Mouse (Mus musculus) urinary bladder, postnatal 0 days (tissue): ENCODE results near the gene Fam131c. TPM values are rescaled to one million over a fixed set of nuclear protein-coding genes. Genes with fewer than 3 reads are reported as not detected.

Experiments
- microRNA-seq: library from miRNA; unstranded; fragments of <30 nt; microRNA quantifications from one replicate; pipeline ENCODE4, GENCODE M21; 2016
- polyA plus RNA-seq: library from polyadenylated mRNA; unstranded; fragments of >200 nt; fragmentation: Nextera tagmentation; extraction: Ambion mirVana; gene quantifications from 2 replicates; pipeline ENCODE4 v1.2.1, GENCODE M21; 2015

Fam131c gene
- polyA plus RNA-seq: 0.40 and 0.82 TPM in 2 replicates

DNA sequence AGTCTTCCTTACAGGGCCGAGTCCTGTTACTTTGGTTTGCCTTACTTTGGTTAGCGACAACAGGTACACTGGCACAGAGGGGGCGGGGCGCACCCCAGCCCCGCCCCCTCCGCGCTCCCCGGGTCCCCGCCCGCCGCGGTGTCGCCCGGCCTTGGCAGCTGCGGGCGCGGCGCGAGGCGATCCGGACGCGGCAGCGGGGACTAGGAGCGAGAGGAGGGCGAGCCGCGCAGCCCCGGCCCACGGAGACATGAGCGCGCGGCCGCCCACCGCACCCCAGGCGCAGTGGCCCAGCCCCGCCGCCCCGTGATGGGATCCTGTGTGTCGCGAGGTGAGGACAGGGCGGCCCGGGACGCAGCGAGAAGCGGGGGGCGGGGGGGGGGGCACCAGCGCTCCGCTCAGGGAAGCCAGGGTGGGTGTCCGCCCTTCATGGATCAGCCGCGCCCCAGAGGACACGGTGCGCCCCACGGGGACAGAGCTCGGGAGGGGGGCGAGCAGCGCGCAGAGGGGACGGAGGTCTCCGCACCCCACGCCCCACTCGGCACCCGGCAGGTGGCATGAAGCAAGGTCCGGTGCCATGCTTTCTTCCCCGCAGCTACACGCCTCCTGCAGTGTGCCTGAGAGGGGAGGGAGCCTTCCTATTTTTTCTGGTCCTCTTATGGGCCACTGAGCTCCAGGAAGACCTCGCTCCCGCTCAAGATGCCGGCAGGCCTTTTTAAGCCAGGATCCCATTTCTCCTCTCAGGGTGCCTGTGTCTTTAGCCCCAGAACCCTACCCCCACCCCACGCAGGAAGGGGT is at the start of gene Fam131c:
Gene Fam131c (plus strand): TSS at position 224 of the 795 bp plus-strand sequence.

DNA sequence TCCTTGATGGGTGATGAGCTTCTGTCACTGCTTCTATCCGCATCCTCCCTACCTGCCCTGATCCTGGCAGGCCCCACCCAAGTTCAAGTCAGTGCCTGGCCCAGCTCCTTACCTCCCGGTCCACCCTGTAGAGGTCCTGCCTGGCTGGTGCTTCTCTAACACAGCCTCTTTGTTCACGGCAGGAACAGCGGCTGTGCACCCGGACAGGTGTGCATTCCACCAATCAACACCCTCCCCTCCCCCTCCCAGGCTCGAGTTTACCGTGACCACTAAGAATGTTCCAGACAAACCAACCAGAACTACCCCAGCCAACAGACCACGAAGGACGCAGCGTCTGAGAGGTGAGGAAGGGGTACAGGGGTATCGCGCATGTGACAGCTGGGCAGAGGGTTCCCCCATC is 30.5 kb downstream of the Fam131c start, which contains the start of gene Clcnka:
Gene Clcnka (minus strand): TSS at position 180 of the 400 bp plus-strand sequence.

DNA sequence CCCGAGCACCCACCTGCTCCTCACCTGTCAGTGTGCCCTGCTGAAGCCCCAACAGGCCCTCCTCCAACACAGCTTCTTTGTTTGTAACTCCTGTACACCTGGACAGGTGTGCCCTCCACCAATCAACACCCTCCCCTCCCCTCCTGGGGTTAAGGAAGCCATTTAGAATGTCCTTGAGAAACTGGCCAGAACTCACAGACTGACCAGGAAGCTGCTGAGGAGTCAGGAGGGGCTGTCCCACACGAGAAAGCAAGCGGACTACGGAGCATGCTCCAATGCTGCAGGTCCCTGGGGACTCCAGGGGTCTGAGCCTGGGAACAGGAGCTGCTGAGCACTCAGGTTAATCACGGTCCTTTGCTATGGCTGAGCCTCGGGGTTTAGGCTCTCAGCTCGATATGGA is 47.9 kb downstream of the Fam131c start, which contains the start of gene Clcnkb:
Gene Clcnkb (minus strand): TSS at position 91 of the 400 bp plus-strand sequence.

DNA sequence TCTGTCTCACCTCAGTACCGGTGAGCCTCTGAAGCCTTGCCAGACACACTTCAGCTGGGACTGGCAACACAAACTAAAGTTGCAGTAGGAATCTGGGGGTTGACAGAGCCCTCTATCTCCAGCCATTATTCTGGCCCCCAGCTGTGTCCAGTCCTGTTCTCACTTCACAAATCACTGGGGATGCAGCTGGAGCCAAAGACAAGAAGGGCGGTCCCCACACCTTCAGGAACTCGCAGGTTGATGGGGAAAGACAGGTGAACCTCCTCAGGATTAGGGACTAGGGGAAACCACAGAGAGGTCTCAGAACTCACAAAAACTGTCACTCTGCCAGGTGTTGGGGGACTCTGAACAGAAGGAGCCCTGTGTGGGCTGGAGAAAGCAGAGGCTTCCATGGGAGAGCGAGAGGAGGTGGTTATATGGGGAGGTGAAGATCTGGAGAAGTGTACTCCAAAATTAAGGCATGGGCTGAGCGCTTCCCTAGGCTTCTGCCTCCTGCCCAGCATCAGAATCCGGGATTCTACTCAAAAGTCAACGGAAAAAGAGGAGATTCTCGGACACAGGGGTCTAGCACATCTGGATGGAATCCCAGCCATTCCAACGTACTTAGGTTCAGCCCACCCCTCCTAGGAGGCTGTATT is 52.3 kb downstream of the Fam131c start, which contains the start of gene Hspb7:
Gene Hspb7 (plus strand): TSS at position 588 of the 638 bp plus-strand sequence.

Small RNAs within 50 kb of the gene (microRNA-seq; reads per million reads assigned to microRNA genes)
- not detected for gene Gm25690

Other genes starting within 250 kb of the Fam131c start
- gene Szrd1, start 228.4 kb upstream of the Fam131c start, polyA plus RNA-seq: 26.4 and 27.8 TPM in 2 replicates
- gene Fbxo42, start 220.3 kb upstream of the Fam131c start, polyA plus RNA-seq: 10.2 and 12.4 TPM in 2 replicates
- 1.4 and 2.2 TPM in 2 replicates for gene Rsg1, start 154.3 kb upstream of the Fam131c start, polyA plus RNA-seq
- gene Arhgef19, start 128.7 kb upstream of the Fam131c start, polyA plus RNA-seq: 4.4 and 5.8 TPM in 2 replicates
- 4.8 TPM in 2 replicates for gene Epha2, start 67.0 kb upstream of the Fam131c start, polyA plus RNA-seq
- not detected in 2 replicates for gene Clcnka, start 30.5 kb downstream of the Fam131c start, polyA plus RNA-seq
- not detected in 2 replicates for gene Clcnkb, start 47.8 kb downstream of the Fam131c start, polyA plus RNA-seq
- 12.3 and 14.5 TPM in 2 replicates for gene Hspb7, start 52.6 kb downstream of the Fam131c start, polyA plus RNA-seq
- gene Srarp, start 67.9 kb downstream of the Fam131c start, polyA plus RNA-seq: not detected in 2 replicates
- gene Zbtb17, start 76.4 kb downstream of the Fam131c start, polyA plus RNA-seq: 14.6 and 15.7 TPM in 2 replicates
- gene Spen, start 170.4 kb downstream of the Fam131c start, polyA plus RNA-seq: 4.5 and 4.8 TPM in 2 replicates
- gene Fblim1, start 237.9 kb downstream of the Fam131c start, polyA plus RNA-seq: 173 and 207 TPM in 2 replicates